8 mouse cellular contexts compared by ENCODE assay signal in the genomic region with DNA sequence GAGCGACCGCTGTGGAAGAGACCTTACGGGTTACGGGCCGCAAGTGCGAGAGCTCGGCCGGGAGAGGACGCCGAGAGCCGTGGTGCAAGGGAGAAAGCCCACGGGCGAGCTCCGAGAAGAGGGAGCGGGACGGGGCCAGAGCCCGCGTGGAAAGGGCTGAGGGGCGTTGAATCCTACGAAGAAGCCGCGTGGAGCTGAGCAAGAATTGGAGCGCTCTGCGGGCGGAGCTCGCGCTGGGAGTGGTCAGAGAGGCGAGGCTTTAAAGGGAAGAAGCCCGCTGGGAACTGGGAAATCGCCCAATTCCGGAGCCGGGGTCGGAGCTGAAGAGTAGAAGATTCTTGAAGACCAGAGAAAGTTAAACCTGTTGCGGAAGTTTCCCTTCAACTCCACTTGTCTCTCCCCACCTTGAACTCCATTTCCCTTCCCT. TPM values are rescaled to one million over a fixed set of nuclear protein-coding genes. Genes with fewer than 3 reads are reported as not detected.
DNase-seq lines count a peak whose midpoint lies in the region; ATAC-seq and TF ChIP-seq lines count a peak whose summit lies in the region.

No protein-coding gene starts in this region.

- WGBS in hindbrain, embryonic 14.5 days: under 1% methylated on average over 34 of the region's 34 CpGs
- WGBS in limb, embryonic 11.5 days: under 1% methylated on average over 34 of the region's 34 CpGs

- no peaks in the 10 kb centered on the region for H3K36me3 ChIP-seq in hindbrain, embryonic 14.5 days (replicated peaks; ENCODE audit: control insufficient read depth, insufficient read depth)
- no peaks in the 10 kb centered on the region for H3K36me3 ChIP-seq in limb, embryonic 11.5 days (ENCODE audit: control insufficient read depth, insufficient read depth, low read length)

- peak overlapping the region; percentile 79 for H3K4me3 ChIP-seq in gastrocnemius, adult 2 months
- peak overlapping the region; percentile 55 for H3K4me3 ChIP-seq in hindbrain, embryonic 14.5 days (replicated peaks; ENCODE audit: low read length)
- H3K4me3 ChIP-seq in limb, embryonic 11.5 days (ENCODE audit: low read depth, low read length): peak overlapping the region; percentile 81

- intact Hi-C loops in gastrocnemius, adult 2 months (cut with DNase I): loop anchor here (5.0 kb wide), 2 partner anchors 96 to 166 kb away; no protein-coding TSS in a partner anchor

- peaks cover 25% of the 10 kb centered on the region for H3K4me1 ChIP-seq in hindbrain, embryonic 14.5 days (replicated peaks; ENCODE audit: control insufficient read depth, insufficient read depth, low read length)
- H3K4me1 ChIP-seq in limb, embryonic 11.5 days (ENCODE audit: control insufficient read depth, insufficient read depth, low read length): peaks cover 24% of the 10 kb centered on the region

- ATAC-seq in frontal cortex, adult (ENCODE audit: low TSS enrichment): no peak
- no peak for ATAC-seq in hindbrain, embryonic 14.5 days (ENCODE audit: low FRiP score)
- ATAC-seq in limb, embryonic 11.5 days (ENCODE audit: insufficient number of reproducible peaks, low FRiP score, low TSS enrichment, low read depth): no peak

- H3K27ac ChIP-seq in gastrocnemius, adult 2 months: peak overlapping the region; percentile 74
- H3K27ac ChIP-seq in hindbrain, embryonic 14.5 days: 0 out of 2 replicates have a peak overlapping the region, but pooled peaks have one; percentile 16
- peak overlapping the region; percentile 75 for H3K27ac ChIP-seq in limb, embryonic 11.5 days (replicated peaks; ENCODE audit: low read depth, low read length)

- peak; percentile 39 to 63 for DNase-seq in frontal cortex, postnatal 10 days (ENCODE audit: low spot score in 2 of 2)
- peak; percentile 79 for DNase-seq in cerebellum, adult 9-11 months
- DNase-seq in gastrocnemius, adult 2 months: peak; percentile 79
- peak; percentile 53 for DNase-seq in hindbrain, embryonic 14.5 days (ENCODE audit: low spot score)
- DNase-seq in limb, embryonic 11.5 days (ENCODE audit: low spot score): peak; percentile 72
- DNase-seq in mesoderm, embryonic 11.5 days (ENCODE audit: low read depth, low spot score): peak; percentile 68
- peak; percentile 84 for DNase-seq in testis, postnatal 10 days (ENCODE audit: low spot score)

- peak overlapping the region; percentile 42; the same call in 1 of the 2 replicates for H3K9ac ChIP-seq in hindbrain, embryonic 14.5 days
- peak overlapping the region; percentile 64 for H3K9ac ChIP-seq in limb, embryonic 11.5 days (ENCODE audit: low read length)

- TF ChIP-seq CTCF in gastrocnemius, adult 2 months (IDR thresholded peaks at IDR 0.05): no peak

- H3K27me3 ChIP-seq in hindbrain, embryonic 14.5 days (ENCODE audit: control insufficient read depth, insufficient read depth, low read length): no peaks in the 10 kb centered on the region
- H3K27me3 ChIP-seq in limb, embryonic 11.5 days (ENCODE audit: control insufficient read depth, insufficient read depth, low read length): no peaks in the 10 kb centered on the region

- H3K4me2 ChIP-seq in hindbrain, embryonic 14.5 days (replicated peaks): peak overlapping the region; percentile 95
- peak overlapping the region; percentile 79 for H3K4me2 ChIP-seq in limb, embryonic 11.5 days (ENCODE audit: low read depth, severe bottlenecking)

- H3K9me3 ChIP-seq in hindbrain, embryonic 14.5 days (ENCODE audit: control insufficient read depth, low read length): no peaks in the 10 kb centered on the region
- no peaks in the 10 kb centered on the region for H3K9me3 ChIP-seq in limb, embryonic 11.5 days (ENCODE audit: control insufficient read depth, low read length)

RNA-seq across cellular contexts. Expression of a gene that starts 0.4 kb away (rescaled TPM):
- under 1 TPM; 0.20 to 0.31 TPM for total RNA-seq in gastrocnemius, adult 2 months (2021)
- 0.91 and 1.4 TPM in 2 replicates for polyA plus RNA-seq in hindbrain, embryonic 14.5 days (2014; fragmentation: Nextera tagmentation; extraction: Ambion mirVana)
- polyA plus RNA-seq in limb, embryonic 11.5 days (2014; fragmentation: Nextera tagmentation; extraction: Ambion mirVana): 3.9 and 4.3 TPM in 2 replicates

RNA-seq across cellular contexts. Expression of a gene that starts 0.9 kb away (rescaled TPM):
- 10 to 100 TPM; 10.1 to 12.2 TPM for total RNA-seq in gastrocnemius, adult 2 months (2021)
- 33.6 and 35.3 TPM in 2 replicates for polyA plus RNA-seq in hindbrain, embryonic 14.5 days (2014; fragmentation: Nextera tagmentation; extraction: Ambion mirVana)
- polyA plus RNA-seq in limb, embryonic 11.5 days (2014; fragmentation: Nextera tagmentation; extraction: Ambion mirVana): 18.1 and 19.5 TPM in 2 replicates

Comparison
In these comparisons a context has a peak if more than half of its experiments do, and no peak if none do; other contexts are left out.
1. H3K27ac ChIP-seq: peak in every context shown above with its lines; median percentile 75 in limb, embryonic 11.5 days; 74 in gastrocnemius, adult 2 months; 16 in hindbrain, embryonic 14.5 days.